Mouse (Mus musculus): Measurements from ENCODE around the gene Cdh23.

- TF ChIP-seq CTCF (IDR thresholded peaks at IDR 0.05; ENCODE audit: low read depth, low read length) (no peak), POLR2A (IDR thresholded peaks at IDR 0.05; ENCODE audit: borderline replicate concordance, low read depth, low read length) (no peak)
These were observed 35.3 kb downstream of the Cdh23 start for GRCm38 (mm10) chr10:60660986-60661385.

Measured in bone marrow macrophage, adult 2 months (primary cell).